Mouse (Mus musculus): ENCODE results near the gene Atg10.

Atg10 gene

GRCm38 (mm10) chr13:91178428-91179160 lies 45.2 kb downstream of the Atg10 start:
- DNase-seq (ENCODE audit: low read depth, low spot score), result peak; percentile 27

GRCm38 (mm10) chr13:91175347-91175746 lies 48.4 kb downstream of the Atg10 start:
- DNase-seq (ENCODE audit: low read depth, low spot score), result no peak

- no peak for DNase-seq (ENCODE audit: low read depth, low spot score)
These were observed 51.8 kb downstream of the Atg10 start for GRCm38 (mm10) chr13:91171766-91172491.

GRCm38 (mm10) chr13:91171205-91171604 lies 52.6 kb downstream of the Atg10 start:
- DNase-seq (ENCODE audit: low read depth, low spot score), result no peak

- peak; percentile 17 for DNase-seq (ENCODE audit: low read depth, low spot score)
These were observed 54.0 kb downstream of the Atg10 start for GRCm38 (mm10) chr13:91169529-91170319.

GRCm38 (mm10) chr13:91168486-91168885 lies 55.3 kb downstream of the Atg10 start:
- DNase-seq (ENCODE audit: low read depth, low spot score), result no peak

GRCm38 (mm10) chr13:91167561-91167960 lies 56.2 kb downstream of the Atg10 start:
- DNase-seq (ENCODE audit: low read depth, low spot score), result no peak

- DNase-seq (ENCODE audit: low read depth, low spot score), result no peak
These were observed 57.5 kb downstream of the Atg10 start for GRCm38 (mm10) chr13:91166286-91166685.

- DNase-seq (ENCODE audit: low read depth, low spot score), result no peak
These were observed 58.6 kb downstream of the Atg10 start for GRCm38 (mm10) chr13:91165200-91165599.

- DNase-seq (ENCODE audit: low read depth, low spot score), result no peak
These were observed 60.5 kb downstream of the Atg10 start for GRCm38 (mm10) chr13:91163292-91163691.

GRCm38 (mm10) chr13:91162452-91162851 lies 61.3 kb downstream of the Atg10 start:
- peak; percentile 21 for DNase-seq (ENCODE audit: low read depth, low spot score)

GRCm38 (mm10) chr13:91160616-91161015 lies 63.2 kb downstream of the Atg10 start:
- no peak for DNase-seq (ENCODE audit: low read depth, low spot score)

GRCm38 (mm10) chr13:91159881-91160280 lies 63.9 kb downstream of the Atg10 start:
- DNase-seq (ENCODE audit: low read depth, low spot score), result no peak

GRCm38 (mm10) chr13:91157941-91158340 lies 65.8 kb downstream of the Atg10 start:
- no peak for DNase-seq (ENCODE audit: low read depth, low spot score)

- DNase-seq (ENCODE audit: low read depth, low spot score), result no peak
These were observed 66.3 kb downstream of the Atg10 start for GRCm38 (mm10) chr13:91157429-91157828.

GRCm38 (mm10) chr13:91156949-91157348 lies 66.8 kb downstream of the Atg10 start:
- no peak for DNase-seq (ENCODE audit: low read depth, low spot score)

GRCm38 (mm10) chr13:91156308-91156707 lies 67.5 kb downstream of the Atg10 start:
- DNase-seq (ENCODE audit: low read depth, low spot score), result no peak

GRCm38 (mm10) chr13:91155429-91156207 lies 68.2 kb downstream of the Atg10 start:
- no peak for DNase-seq (ENCODE audit: low read depth, low spot score)

GRCm38 (mm10) chr13:91154622-91155021 lies 69.1 kb downstream of the Atg10 start:
- DNase-seq (ENCODE audit: low read depth, low spot score), result no peak

- no peak for DNase-seq (ENCODE audit: low read depth, low spot score)
These were observed 87.4 kb downstream of the Atg10 start for GRCm38 (mm10) chr13:91136337-91136736.

- DNase-seq (ENCODE audit: low read depth, low spot score), result no peak
These were observed 90.4 kb downstream of the Atg10 start for GRCm38 (mm10) chr13:91133334-91133890.
